Mouse (Mus musculus) hindlimb bud, embryonic 11.5 days (tissue): ENCODE results near the gene Serinc1.

Experiments used
- DNase-seq: peaks from one replicate; pipeline ENCODE4 v3.0.0-alpha.2; 2012; ENCODE audit warnings: low read depth, low spot score; ENCODE audit errors: extremely low spot score

Serinc1 gene

GRCm38 (mm10) chr10:57485908-57486541 lies 46.3 kb downstream of the Serinc1 start, which contains the start of gene Hsf2:
Gene Hsf2, plus strand, starts transcription at chr10:57486385.
- peak; percentile 81 for DNase-seq

- DNase-seq, result no peak
Observed at GRCm38 (mm10) chr10:57484741-57485140, 47.6 kb downstream of the Serinc1 start.

- no peak for DNase-seq
Observed at GRCm38 (mm10) chr10:57481717-57482116, 50.6 kb downstream of the Serinc1 start.

- no peak for DNase-seq
Observed at GRCm38 (mm10) chr10:57477121-57477843, 55.0 kb downstream of the Serinc1 start.
